Mouse (Mus musculus): ENCODE data around the gene Gart.
A peak's percentile ranks its signal among the peaks of the same experiment; 100 is the strongest.

Gart gene

DNA sequence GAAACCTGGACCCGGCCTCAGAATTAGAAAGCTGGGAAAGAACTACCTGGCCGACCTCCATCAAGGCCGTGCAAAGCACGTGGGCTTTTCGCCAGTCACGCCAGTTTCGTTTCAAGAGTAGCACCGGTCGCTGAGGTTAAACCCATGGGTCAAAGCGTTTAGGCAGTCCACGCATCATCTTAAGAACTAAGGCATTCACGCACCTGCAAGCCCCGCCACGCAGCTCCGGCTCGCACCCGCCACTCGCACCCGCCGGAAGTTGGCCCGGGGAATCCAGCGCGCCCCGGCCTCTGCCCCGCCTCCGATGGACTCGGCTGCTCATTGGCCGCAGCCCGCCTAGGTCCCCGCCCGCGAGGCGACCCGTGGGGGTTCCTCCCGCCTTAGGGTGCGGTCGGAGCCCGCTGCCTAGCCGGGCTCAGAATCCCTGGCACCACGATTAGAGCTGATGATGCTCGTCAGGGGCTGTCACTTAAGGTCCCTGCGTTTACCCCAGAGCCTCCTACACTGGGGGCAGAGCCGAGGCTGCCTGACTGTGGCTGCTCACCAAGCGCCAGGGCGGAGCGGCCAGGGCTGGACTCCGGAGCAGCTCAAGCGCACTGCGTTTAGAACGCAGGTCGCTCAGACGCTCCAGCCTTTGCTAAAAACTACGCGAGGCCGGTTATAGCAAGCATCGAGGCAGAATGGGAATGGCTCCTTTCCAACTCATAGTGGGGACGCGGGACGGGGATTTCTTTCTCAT, at the start of gene Gart:
TSS of gene Gart (minus strand) at position 272 of the 739 bp plus-strand sequence.
- DNase-seq (ENCODE audit: low spot score): peak; percentile 88

DNA sequence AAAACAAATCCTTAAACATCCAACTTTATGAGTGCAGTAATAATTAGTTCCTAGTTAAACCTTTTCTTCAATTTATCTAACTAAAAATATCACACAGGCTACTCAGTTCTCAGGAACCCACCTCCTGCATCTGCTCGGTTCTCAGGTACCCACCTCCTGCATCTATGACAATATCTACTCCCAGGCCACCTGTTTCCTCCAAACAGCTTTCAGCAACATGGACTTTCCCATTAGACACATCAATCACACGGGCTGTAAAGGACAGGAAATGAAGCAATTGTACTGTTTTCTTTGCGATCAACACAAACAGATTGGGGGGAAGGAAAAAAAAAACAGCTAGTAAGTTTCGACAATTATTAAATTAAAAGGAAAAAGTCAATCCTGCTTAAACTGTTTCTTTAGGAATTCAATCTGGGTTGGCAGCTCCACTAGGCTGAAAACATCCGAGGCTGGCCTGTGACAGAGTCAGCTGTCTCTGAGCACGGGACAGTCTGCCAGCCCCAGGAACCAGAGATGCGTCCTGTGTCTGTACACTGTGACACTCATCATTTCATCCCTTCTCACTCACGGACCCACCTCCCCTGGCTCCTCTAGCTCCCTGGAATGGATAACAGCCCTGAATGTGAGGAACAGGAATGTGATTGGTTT, 48.5 kb upstream of the Gart start:
- no peak for DNase-seq (ENCODE audit: low spot score)

GRCm38 (mm10) chr16:91694455-91695084, 47.8 kb upstream of the Gart start:
- peak; percentile 52 for DNase-seq (ENCODE audit: low spot score)

DNA sequence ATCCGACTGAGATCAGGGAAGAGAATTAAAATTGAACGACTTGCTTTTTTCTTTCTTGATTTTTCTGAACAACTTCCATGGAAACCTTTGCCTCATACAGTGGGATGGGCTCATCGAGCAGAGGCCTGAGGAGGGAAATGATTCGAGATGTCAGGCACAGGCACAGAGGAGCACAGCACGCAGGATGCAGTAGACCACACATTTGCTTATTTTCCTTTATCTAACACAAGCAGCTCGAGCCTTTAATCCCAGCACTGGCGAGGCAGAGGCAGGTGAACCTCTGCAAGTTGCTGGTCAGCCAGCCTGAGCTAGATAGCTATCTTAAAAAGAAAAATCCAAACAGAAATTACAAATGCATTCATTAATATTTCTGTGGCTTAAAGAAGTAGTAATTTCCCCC, 43.0 kb upstream of the Gart start:
- DNase-seq (ENCODE audit: low spot score): no peak

DNA sequence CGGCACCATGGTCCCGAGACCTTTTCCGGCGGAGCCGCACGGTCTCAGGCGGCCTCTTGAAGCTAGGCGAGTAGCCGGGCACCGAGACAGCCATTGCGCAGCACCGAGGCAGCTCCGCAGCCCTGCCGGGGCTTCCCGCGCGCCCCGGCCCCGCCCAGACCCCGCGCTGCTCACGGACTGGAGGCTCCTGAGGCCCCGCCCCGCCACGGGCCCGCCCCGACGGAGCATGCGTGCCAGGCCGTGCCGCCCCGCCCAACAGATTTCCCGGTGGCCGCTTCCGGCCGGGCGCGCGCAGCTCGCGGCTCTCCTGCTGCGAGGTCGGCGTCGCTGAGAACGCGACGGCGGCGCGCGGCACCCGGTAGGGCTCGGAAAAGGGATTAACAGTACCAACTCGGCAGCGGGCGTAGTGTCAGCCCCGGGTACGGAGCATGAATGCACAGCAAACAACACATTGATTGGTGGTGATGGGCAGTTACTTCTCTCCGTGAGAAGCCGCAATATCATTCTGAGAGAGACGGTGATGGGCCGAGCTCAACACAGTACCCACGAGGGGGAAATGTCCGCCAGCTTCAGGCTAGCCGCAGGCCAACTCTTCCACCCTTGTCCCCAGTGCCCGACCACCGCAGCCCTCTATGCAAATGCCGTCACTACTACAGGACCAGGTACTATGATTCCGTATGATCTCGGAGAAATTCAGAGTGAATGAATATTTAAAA, 42.0 kb upstream of the Gart start, which contains the start of gene Donson:
TSS of gene Donson (minus strand) at position 152 of the 716 bp plus-strand sequence.
- DNase-seq (ENCODE audit: low spot score): peak; percentile 81

DNA sequence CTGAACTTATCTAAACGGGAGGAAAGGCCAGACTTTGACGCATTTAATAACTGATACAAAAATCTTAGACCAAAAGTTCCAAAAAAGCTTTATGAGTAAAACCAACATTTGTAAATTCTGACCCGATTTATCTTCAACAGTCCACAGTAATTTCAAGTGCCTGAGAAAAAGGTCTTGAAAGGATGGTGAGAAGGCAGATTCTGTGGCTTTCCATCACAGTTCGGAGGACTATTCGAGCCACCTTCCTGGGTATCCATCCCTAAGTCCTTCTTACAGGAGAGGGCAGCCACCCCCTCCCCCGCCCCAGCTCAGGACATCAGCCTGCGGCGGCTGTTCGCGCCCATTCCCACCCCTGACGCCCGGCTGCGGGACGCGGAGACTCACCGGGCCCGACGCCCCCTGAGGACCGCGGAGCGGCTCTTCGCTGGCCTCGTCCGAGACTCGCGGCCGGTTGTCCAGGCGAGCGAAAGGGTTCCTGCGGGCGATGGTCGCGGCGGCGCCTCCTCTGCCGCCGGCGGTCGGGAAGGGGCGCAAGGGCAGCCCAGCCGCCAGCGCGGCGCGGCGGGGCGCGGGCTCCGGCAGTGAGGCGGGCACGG, 41.4 kb upstream of the Gart start:
- no peak for DNase-seq (ENCODE audit: low spot score)

- DNase-seq (ENCODE audit: low spot score): no peak
Observed at GRCm38 (mm10) chr16:91686369-91686768, 39.6 kb upstream of the Gart start.

DNA sequence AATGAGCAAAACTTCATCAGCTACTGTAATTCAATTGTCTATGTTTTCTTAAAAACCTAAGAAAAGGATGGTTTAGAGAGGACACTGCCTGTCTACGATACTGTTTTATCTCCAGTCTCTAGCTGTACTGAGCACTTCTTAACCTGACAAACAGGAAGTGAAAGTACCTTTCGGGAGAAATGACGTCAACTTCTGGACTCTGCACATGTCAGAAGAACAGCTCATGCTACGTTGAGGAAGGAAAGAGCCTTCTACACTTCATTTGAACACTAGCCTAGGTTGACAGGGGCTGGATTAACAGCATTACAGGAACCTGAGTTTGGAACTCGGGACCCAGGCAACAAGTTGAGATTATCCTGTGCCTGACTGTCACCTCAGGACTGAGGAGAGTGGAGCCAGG, 38.8 kb upstream of the Gart start:
- no peak for DNase-seq (ENCODE audit: low spot score)

DNA sequence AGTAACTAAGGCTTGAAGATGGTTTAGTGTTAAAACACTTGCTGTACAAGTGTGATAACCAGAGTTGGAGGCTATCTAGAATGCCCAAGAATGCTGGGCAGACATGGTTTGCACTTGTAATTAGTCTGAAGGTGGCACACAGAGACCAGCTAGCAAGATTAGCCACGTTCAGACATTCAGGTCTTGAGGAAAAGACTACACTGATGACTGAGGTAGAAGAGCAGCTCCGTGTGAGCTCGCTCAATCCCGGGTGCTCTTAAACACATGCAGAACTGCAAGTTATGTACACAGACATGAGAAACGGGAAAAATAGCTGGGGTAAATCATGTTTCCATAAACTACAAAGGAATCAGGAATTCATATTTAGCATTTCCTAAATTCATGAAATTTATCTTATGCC, 33.9 kb upstream of the Gart start:
- DNase-seq (ENCODE audit: low spot score): no peak

- DNase-seq (ENCODE audit: low spot score): no peak
Observed at GRCm38 (mm10) chr16:91678147-91678911, 31.6 kb upstream of the Gart start.

DNA sequence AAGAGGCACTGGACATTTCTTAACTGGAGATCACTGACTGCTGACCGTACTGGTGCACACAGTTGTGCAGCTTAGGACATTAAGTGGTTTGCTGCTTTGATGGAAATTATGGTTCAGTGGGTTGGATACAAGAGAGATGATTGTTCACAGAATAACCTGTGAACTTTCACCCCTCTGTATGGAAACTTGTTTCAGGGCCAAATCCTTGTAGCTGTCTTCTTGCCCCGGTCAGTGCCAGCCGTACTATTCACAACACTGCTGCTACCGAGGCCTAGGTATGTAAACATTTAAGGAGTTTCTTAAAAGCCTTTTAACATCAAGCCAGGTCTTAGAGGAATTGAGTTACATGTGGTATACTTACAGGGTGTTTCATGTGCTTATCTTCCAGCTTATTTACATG, 27.7 kb upstream of the Gart start:
- no peak for DNase-seq (ENCODE audit: low spot score)

DNA sequence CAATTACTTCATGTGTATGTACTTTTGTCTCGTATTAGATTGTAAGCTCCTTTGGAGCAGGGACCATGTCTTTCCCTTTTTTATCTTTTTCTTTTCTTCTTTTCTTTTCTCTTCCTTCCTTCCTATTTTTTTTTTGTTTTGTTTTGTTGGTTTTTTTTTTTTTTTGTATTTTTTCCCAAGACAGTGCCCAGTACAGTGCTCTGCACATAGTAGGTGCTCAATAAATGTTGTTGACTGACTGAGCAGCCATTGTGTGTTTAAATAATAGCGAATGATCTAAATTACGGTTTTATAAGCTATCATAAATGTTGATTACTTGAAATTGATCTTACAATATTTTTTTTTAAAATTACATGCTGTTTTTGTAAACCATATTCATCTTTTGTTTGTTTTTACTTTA, 17.0 kb upstream of the Gart start:
- DNase-seq (ENCODE audit: low spot score): no peak

GRCm38 (mm10) chr16:91662336-91662735, 15.6 kb upstream of the Gart start:
- no peak for DNase-seq (ENCODE audit: low spot score)

GRCm38 (mm10) chr16:91661397-91661796, 14.6 kb upstream of the Gart start:
- DNase-seq (ENCODE audit: low spot score): no peak

- no peak for DNase-seq (ENCODE audit: low spot score)
Observed at GRCm38 (mm10) chr16:91659798-91660197, 13.0 kb upstream of the Gart start.

- no peak for DNase-seq (ENCODE audit: low spot score)
Observed at GRCm38 (mm10) chr16:91658471-91658870, 11.7 kb upstream of the Gart start.

DNA sequence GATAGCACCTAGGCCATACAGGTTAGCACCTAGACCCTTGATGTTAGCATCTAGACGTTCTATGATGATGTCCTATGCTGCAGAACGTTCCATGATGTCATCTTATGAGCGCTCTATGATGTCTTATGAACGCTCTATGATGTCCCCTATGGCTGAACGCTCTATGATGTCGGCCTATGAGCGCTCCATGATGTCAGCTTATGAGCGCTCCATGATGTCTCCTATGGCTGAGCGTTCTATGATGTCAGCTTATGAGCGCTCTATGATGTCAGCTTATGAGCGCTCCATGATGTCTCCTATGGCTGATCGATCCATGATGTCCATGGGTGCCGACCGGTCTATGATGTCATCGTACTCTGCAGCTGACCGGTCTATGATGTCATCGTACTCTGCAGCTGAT, 10.5 kb upstream of the Gart start:
- no peak for DNase-seq (ENCODE audit: low spot score)

- no peak for DNase-seq (ENCODE audit: low spot score)
Observed at GRCm38 (mm10) chr16:91655285-91655684, 8.5 kb upstream of the Gart start.

DNA sequence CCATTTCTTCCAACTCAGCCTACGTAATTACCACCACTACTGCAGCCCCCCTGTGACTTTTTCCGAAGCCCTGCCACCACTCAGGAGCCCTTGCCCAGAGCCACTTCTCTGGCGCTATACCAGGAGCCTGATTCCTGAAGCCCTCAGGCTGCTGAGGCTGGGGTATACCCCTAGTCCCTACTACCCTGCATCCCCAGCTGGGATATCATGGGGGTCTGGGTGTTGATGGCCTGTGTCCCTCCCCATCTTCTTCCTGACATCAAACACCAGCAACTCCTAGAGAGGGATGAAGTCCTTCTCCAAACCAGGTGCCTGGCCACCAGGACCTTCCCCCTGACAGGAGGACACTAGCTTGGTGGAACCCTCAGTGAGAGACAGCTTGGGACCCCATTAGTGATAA, 5.4 kb upstream of the Gart start:
- no peak for DNase-seq (ENCODE audit: low spot score)

DNA sequence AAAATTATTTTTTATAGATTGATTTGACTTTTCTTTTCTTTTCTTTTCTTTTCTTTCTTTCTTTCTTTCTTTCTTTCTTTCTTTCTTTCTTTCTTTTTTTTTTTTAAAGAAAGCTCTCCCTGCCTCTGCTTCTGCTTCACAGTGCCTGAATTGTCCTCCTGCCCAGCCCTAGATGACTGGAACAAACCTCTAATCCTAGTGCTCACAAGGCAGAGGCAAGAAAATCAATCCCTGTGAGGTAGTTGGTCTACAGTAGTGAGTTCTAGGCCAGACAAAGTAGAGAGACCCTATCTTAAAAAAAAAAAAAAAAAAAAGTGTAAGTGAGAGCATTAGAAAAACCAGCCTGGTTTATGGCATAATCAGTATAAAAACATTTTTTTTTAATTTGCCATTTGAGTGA, 3.0 kb upstream of the Gart start:
- DNase-seq (ENCODE audit: low spot score): no peak

DNA sequence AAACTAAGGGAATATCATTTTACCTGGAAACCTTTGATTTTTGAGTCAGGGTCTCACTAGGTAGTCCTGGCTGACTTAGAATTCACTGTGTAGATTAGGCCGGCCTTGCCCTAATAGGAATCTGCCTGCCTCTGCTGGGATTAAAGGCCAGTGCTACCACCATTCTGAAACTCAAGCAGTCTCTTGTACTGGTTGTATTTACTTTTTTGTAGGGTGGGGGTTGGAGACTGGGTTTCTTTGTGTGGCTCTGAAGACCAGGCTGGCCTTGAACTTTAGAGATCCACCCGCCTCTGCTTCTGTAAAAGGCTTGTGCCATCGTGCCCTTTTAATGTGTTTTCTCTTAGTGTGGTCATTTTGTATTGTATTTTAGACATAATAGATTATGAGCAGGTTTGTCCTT, 2.5 kb upstream of the Gart start:
- DNase-seq (ENCODE audit: low spot score): no peak

- no peak for DNase-seq (ENCODE audit: low spot score)
Observed at GRCm38 (mm10) chr16:91648220-91648550, 1.4 kb upstream of the Gart start.

Measured in left cerebral cortex, adult 11 months (tissue).